Mouse (Mus musculus) frontal cortex, postnatal 14 days (tissue): ENCODE results near the gene Adat3.
"Not testable (repeated sequence)": the region's sequence is repeated elsewhere in the genome, so short reads cannot be mapped to it uniquely, and the experiment has no call there.

ENCODE experiments used
- DNase-seq, 2 experiments: peaks; one replicate each; pipeline ENCODE4 v3.0.0; 2022; ENCODE audit warnings: low spot score in 2 of 2

Adat3 gene

DNA sequence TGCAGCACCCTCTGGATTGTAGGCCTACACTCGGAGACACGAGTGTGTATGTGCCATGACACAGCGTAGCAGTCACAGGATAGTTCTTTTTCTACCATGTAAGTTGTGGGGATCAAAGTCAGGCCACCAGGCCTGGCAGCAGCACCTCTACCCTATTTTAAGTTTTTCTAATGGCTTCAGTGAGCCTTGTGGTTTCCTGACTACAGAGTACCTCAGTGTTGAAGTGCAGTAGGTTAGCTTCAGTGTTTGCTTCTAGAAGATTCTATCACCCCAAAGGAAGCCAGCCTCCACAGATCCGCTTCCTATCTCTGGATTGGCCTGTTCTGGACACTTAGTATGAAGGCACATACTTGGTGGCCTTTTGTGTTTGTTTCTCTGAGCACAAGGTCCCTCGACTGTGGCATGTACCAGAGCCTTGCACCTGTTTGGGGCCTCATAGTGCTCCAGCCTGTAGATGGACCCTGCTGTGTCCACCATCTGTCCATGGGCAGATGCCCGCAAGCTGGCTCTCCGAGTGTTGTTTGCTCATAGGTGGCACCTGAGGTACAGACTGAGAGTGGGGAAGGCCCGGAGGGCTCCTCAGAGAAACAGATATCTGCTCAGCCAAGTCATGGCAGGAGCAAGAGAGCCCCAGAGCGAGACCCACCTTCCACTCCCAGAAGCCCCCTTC is 7.6 kb downstream of the Adat3 start:
- DNase-seq, result no peak

DNA sequence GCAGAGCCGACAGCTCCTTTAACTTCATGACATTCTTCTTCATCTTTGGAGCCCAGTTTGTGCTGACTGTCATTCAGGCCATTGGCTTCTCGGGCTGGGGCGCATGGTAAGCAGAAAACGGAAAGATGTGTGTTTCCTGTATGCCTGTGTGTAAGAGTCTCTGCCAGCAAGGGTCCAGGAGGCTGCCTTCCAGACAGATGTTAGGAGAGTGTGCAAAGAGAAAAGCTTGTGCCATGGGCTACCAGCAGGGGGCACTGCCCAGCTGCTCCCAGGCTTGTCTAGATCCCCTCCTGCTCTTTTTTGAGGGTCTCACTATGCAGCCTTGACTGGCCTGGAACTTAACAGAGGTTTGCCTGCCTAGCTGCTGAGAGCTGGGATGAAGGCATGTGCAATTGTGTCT is 8.3 kb downstream of the Adat3 start:
- DNase-seq, result no peak

DNA sequence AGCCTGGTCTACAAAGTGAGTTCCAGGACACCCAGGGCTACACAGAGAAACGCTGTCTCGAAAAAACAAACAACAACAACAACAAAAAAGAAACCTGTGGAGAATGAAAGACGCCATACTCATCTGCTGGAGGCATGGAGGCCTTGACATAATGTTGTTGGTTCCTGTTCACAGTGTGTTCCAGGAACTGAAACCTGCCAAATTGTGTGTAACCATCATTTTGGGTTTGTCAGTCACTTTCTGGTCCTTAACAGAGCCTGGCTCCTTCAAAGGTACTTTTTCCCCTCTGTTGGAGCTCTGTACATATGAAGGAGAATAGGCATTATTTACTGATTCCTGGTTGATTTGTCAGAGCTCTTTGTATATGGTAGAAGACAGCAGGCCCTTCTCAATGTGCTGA is 9.2 kb downstream of the Adat3 start:
- DNase-seq, result no peak

DNA sequence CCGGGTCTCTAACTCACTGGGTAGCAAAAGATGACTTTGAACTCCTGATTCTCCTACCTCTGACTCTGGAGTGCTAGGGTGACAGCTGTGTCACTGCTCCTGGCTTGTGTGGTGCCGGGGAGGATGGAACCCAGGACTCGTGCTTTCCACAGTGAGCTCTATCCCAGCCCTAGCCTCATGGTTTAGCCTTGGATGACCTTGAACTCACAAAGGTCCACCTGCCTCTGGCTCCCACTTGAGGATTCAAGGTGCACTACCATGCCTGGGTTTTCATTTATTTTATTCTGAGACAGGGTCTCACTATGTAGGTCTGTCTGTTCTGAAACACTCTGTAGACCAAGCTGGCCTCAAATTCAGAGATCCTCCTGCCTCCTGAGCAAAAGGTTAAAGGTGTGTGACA is 11.1 kb downstream of the Adat3 start:
- DNase-seq, result no peak

DNA sequence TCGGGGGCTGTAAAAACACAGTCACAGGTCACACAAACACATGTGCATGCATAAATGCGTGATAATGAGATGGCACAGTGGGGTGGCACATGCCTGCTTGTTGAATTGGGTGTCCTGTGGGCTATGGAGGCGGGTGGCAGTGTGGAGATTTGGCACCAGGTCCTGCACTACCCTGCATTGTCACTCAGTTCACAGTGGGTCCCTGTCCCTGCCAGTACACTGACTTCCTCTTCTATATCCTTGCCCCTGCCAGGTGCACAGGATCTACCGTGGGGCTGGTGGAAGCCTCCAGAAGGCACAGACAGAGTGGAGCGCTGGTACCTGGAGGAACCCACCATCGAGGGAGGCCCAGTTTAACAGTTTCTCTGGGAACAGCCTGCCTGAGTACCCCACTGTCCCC is 11.7 kb downstream of the Adat3 start:
- no peak for DNase-seq

DNA sequence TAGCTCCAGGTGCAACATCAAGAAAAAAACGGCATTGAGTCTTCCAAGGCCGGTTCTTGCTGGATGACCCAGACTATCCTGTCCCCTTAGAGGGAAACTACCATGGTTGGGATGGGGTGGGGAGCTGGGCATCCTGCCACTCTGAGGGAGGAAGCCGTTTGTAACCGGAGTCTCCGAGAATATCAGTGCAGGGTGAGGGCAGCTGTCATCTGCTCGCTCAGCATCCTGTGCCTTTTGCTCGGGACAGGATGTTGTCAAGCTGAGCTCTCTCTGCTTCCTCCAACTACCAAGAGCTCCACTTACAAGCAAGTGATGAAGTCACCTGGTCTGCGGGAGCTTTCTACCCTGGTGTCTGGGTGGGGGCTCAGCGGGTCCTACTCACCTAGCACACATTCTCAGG is 15.5 kb downstream of the Adat3 start:
- no peak for DNase-seq

DNA sequence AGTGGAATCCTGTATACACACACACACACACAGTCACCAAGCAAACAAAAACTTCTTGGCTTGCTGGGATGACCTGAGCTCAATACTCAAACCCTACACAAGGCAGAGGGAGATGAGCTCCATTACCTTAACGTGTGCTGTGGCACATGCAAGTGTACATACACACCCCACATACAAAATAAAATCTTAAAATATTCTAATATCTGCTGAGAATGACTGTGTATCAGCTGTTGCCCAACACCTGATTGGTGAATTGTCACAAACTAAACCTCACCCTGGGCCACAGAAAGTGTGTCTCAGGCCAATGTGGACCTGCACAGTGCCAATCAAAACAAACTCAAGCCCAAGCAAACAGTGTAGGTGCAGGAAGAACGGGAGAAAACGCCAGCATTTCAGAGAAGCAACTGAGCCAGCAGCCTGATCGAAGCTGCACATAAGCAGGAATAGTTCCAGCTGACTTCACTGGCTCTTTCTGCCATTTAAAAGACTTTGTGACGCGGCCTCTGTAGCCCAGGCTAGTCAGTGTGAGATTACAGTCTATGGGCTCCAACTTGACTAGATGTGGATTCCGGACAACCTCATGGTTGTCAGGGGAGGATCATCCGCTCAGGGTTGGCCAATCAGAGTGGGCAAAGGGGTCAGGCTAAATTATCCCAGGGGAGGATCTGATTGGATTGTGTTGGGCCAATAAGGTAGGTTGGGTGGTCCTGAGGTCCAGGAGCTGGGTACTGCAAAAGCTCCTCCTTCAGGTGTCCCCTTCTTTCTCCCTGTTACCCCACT is 17.0 kb downstream of the Adat3 start:
- no peak for DNase-seq

DNA sequence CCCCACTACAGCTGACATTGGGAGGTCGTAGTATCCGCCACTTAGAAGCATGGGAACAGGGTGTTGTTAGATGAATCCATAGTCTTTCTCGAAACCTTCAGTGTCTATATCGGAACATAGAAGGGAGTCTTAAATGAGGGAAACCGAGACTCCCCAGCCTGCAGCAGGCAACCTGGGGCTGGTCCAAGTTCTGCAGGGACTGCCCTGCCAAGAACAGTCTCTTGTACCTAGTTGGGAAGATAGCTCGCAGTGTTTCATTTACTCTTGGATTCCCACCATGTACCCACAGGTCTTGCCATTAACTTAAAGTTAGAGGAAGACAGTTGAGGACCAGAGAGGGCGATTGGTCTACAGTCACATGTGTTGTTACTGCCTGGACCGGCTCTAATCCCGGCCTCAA is 17.7 kb downstream of the Adat3 start:
- DNase-seq, result no peak

DNA sequence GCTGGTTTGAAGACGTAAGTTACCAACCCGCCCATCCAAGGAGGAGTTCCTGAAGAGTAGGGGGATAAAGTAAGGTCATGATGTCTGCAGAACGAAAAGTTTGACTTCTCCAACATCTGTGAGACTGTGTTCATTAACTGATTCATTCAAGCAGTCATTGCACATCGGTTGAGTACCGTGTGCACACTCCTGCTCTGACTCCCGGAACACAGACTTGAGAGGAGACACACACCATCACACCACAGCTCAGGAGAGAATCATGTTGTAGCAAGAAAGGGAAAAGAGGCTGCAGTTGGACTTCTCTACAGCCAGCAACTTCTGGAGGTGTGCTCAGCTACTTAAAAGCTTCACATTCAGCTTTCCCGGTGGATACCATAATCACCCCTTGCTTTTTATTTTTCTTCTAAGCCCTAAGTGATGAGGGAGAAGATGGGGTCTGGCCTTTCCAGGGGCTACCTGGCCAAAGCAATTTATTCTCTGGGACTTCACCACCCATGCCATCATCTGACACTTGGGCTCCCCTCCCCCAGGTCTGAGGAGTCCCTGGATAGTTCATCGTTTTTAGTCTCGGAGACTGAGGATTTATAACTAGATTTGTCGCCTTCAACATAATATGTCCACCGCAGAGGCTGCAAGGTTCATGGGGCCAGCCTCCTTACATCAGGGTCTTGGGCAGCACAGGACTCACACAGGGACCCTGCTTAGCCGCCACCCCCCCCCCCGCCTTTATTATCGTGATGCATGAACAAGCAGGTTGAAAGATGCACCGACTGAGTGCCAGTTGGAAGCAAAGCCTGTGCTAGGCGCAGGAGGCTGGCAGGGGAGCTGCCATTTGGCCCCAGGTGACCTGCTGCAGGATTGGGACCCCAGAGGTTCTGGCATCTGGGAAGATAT is 18.4 kb downstream of the Adat3 start:
- no peak for DNase-seq

DNA sequence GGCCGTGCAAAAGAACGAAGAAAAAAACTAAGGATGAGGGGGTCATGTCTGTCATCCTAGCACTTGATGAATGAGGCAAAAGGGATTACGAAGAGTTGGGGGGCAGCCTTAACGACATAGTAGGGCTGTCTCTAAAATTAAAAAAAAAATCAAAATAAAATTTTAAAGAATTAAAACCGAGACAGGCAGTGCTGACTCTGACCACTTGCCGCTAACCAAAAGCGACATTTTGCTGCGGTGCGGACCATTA is 18.9 kb downstream of the Adat3 start:
- no peak for DNase-seq

DNA sequence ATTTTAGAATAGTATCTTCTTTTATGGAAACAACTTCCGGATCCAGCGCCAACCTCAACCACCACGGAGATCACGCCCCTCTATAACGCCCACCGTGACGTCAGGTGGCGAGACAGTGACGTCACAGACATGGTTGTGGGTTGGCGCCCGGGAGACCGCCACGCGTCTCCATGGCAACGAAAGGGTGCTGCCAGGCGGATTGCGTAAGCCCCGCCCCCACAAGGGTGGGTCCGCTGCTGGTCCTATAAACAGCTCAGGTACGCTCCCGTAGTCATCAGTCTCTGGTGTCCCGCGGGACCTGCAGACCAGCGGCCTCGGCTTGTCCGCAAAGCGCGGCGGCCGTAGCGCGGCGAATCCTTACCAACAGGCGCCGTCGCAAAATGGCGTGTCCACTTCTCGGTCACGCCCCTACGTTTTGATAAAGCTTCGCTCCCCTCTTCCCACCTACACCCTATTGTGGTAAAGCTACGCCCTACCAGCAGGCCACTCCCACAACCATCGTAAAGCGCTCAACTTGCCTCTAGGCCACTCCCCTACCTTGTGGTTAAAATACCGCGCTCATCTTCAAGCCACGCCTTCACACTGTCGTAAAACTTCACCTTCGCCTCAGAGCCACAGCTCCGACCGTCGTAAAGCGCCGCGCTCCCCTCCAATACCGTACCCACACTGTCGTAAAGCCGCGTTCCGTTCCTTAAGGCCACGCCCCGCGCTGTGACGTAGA is 19.4 kb downstream of the Adat3 start:
- peak; percentile 99 for DNase-seq

DNA sequence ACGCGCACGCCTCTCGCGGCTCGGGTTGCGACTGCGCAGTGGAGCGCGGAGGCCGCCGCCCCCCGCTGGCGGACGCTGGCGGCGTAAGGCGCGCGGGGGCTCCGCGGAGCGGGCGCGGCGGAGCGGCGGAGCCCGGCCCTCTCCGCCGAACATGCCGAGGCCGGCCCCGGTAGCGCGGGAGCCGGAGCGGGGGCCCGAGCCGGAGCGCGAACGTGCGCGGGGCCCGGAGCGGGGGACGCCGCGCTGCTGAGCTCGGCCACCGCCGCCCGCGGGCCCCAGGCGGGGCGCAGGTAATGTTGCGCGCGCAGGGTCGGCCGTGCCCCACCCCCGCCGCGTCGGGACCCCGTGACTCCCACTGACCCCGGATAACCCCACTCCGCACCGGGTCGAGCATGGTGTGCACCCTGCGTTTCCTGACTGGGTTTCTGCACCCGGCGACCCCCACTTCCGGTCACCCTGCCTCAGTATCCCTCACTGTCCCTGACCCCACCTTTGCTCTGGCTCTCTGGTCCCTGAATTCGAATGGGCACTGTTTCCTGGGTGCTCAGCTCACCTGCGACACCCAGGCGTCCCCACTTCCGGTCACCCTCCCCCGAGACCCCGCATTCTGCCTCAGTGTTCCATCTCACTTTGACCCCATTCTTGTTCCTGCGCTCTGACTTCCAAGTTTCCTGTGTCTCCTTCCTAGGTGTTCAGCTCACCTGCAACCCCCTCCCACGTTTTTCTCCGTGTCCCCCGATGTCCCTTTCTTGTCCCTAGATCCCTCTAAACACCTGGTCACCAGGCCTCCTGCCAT is 20.2 kb downstream of the Adat3 start, which contains the start of gene Csnk1g2:
Csnk1g2 (plus strand) TSS at position 178 of the 796 bp plus-strand sequence.
- DNase-seq, result peak; percentile 62 to 64

DNA sequence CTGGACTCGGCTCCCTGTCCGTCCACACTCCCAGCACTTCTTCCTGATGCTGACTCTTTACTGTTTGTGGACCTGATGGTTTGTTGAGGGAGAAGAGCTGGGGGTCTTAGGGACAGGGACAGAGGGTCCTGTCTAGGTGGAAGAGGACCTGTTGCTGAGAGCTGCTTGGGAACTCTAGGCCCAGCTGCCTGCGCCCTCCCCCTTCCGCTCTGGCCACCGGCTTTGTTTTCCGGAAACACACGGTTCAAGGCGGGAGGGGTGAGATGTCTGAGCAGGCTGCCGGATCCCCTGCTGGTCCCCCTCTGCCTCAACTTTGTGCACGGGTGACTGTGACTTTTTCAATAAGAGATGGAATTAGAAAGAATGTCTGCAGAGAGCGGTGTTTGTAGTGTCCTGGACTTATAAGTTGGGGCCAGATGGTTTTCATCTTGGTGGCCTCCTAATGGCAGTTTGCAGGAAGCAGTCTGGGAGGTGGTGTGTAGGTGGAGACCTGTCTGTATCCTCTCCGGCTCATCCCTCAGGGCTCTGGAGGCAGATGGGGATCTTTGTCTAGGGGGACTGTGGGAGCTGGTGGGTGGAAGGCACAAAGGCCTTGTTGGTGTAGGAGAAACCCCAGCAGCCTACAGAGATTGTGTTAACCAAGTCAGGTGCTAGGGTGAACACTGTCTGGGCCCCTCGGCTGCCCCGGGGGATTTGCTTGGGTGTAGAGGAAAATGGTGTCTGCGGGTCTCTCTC is 20.9 kb downstream of the Adat3 start:
- no peak for DNase-seq

DNA sequence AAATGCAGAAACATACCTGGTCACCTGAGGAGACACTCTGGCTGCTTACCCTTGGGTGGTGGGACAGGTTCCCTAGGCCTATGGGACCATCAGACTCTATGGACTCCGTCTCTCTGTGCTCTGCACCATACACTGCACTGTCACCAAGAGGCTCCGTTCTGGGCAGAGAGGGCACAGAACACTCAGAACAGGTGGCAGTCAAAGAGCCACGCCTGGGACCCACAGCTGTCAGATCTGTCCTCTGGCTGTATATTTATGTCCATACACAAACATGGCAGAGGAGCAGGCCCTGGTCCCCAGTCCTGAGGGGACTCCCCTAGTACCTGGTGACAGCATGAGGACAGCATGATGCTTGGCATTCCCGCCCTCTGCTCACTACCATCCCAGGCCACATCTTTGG is 23.1 kb downstream of the Adat3 start:
- no peak for DNase-seq

DNA sequence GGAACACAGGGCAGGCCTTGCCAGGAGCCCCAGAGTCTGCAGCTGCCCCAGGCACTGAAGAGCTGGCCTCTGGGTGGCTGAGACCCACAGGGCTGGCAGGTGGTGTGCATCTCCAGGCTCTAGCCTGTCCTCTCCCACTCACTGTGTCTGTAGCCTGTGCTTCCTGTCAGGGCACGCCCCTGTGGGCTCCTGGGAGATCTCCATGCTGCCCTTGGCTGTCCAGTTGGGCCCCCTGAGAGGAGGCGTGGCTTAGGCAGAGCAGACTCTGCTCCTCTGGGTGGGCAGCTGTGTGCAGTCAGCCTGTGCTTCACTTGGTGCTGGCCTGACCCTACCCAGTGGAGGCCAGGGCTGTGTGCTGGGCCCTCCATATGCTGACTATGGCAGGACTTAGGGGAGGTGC is 25.0 kb downstream of the Adat3 start:
- DNase-seq, result no peak

DNA sequence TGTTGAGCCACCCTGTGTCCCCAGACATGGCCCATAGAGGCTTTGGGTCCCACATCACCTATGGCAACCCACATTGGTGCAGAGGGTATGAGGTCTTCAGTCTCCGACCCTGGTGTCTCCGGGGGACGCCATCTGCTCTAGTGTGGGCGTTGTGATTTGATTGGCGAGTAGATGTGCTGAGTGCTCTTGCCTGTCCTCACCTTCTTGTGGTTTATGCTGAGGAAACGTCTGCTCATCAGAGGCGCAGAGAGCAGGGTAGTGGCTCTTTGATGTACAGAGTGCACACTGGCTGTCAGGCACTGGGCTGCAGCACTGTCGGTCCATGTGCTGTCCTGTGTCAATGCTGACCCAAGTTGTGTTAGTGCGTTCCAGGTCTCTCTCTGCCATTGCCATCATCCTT is 26.2 kb downstream of the Adat3 start:
- DNase-seq, result no peak

DNA sequence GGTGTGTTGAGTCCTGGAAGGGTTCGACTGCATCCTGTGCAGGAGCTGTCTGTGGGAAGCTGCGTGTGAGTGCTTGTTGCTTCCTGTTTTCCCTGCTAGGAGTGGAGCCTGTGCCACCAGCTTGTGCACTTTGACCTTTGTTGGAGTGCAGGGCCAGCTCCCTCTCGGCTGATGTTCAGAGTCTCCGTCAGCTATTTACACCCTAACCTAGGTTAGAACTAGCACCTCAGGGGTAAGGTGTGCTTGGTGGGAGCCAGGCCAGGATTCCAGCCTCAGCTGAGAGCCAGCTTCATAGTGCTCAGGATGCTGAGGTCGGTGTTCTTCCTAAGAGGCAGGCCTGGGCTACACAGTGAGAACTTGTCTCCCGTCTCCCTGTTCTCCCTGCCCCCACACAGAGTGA is 32.7 kb downstream of the Adat3 start:
- no peak for DNase-seq

DNA sequence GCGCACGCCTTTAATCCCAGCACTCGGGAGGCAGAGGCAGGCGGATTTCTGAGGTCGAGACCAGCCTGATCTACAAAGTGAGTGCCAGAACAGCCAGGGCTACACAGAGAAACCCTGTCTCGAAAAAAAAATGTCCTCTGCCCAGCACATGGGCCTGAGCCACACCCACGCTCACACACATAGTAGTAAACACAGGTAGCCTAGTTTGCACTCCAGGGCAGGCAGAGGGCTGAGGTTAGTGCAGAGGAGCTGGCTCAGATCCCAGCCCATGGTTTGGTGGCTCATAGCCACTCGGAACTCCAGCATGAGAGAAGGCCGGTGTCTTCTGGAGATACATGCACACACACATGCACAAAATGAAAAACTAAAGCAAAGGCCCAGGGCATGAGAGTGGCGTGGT is 44.3 kb downstream of the Adat3 start:
- DNase-seq, result no peak

DNA sequence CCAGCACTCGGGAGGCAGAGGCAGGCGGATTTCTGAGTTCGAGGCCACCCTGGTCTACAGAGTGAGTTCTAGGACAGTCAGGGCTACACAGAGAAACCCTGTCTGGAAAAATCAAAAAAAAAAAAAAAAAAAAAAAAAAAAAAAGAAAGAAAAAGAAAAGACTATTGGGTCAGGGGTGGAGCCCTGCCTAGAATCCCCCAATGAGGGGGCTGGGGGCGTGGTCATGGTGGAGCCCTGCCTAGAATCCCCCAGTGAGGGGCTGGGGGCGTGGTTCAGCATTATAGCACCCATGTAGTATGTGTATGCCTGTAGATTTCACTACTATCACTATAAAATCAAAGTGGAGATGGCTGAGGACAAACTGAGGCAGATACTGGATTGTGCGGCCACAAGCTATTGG is 47.2 kb downstream of the Adat3 start:
- not testable (repeated sequence) for DNase-seq

DNA sequence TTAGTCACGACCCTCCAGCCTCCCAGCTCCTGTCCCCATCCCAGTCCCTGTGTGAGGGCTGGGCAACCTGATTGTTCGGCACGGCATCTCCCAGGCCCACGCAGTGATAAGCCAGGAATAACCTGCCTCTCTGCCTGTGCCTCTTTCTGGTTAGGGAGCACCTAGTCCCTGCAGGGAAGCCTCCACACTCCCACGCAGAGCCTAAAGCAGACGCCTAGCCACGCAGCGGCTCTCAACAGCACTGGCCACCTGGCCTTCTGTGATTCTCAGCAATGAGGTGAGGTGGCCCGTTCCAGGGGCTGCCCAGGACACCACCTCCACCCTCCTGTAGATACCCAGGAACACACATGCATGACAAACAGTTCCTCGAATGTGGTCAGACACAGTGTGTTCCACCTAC is 47.7 kb downstream of the Adat3 start:
- DNase-seq, result no peak
